Mouse (Mus musculus): ENCODE measurements around the gene Tecta. TPM values are rescaled to one million over a fixed set of nuclear protein-coding genes. Genes with fewer than 3 reads are reported as not detected.

Tecta gene
- polyA plus RNA-seq (2012; ENCODE audit: insufficient read depth, insufficient read length, low replicate concordance, missing spikeins), result not detected in 2 replicates

GRCm38 (mm10) chr9:42399829-42400228 lies at the start of gene Tecta:
Tecta (minus strand) TSS chr9:42399929.
- no peak within 1 kb of the TSS for H3K4me3 ChIP-seq (ENCODE audit: insufficient read depth, low read depth, low read length)
- no peaks in the 10 kb centered on the region for H3K4me1 ChIP-seq (ENCODE audit: control insufficient read depth, insufficient read depth, low read length)
- H3K27ac ChIP-seq (ENCODE audit: insufficient read depth, low read depth, low read length), result no peak within 1 kb of the TSS
- no peak for TF ChIP-seq POLR2A (IDR thresholded peaks at IDR 0.05; ENCODE audit: insufficient read depth, low read depth, low read length)
- TF ChIP-seq CTCF (IDR thresholded peaks at IDR 0.05; ENCODE audit: insufficient read depth, low read depth, low read length), result no peak
- 58% methylated on average over 6 of the region's 6 CpGs for WGBS

GRCm38 (mm10) chr9:42449043-42449442 lies 49.3 kb upstream of the Tecta start:
- TF ChIP-seq CTCF (IDR thresholded peaks at IDR 0.05; ENCODE audit: insufficient read depth, low read depth, low read length), result no peak
- TF ChIP-seq POLR2A (IDR thresholded peaks at IDR 0.05; ENCODE audit: insufficient read depth, low read depth, low read length), result no peak
- Histone ChIP-seq H3K4me3 (ENCODE audit: insufficient read depth, low read depth, low read length) (no peak overlapping the region), H3K27ac (ENCODE audit: insufficient read depth, low read depth, low read length) (no peak overlapping the region), H3K4me1 (ENCODE audit: control insufficient read depth, insufficient read depth, low read length) (no peaks in the 10 kb centered on the region)
- 85% methylated on average over 6 of the region's 6 CpGs for WGBS

- 86% methylated on average over 8 of the region's 8 CpGs for WGBS
- Histone ChIP-seq H3K4me1 (ENCODE audit: control insufficient read depth, insufficient read depth, low read length) (no peaks in the 10 kb centered on the region), H3K4me3 (ENCODE audit: insufficient read depth, low read depth, low read length) (no peak overlapping the region), H3K27ac (ENCODE audit: insufficient read depth, low read depth, low read length) (no peak overlapping the region)
- no peak for TF ChIP-seq CTCF (IDR thresholded peaks at IDR 0.05; ENCODE audit: insufficient read depth, low read depth, low read length)
- no peak for TF ChIP-seq POLR2A (IDR thresholded peaks at IDR 0.05; ENCODE audit: insufficient read depth, low read depth, low read length)
Measured at GRCm38 (mm10) chr9:42442100-42442499, 42.4 kb upstream of the Tecta start.

- no peak for TF ChIP-seq CTCF (IDR thresholded peaks at IDR 0.05; ENCODE audit: insufficient read depth, low read depth, low read length)
- no peak for TF ChIP-seq POLR2A (IDR thresholded peaks at IDR 0.05; ENCODE audit: insufficient read depth, low read depth, low read length)
- Histone ChIP-seq H3K27ac (ENCODE audit: insufficient read depth, low read depth, low read length) (no peak overlapping the region), H3K4me3 (ENCODE audit: insufficient read depth, low read depth, low read length) (no peak overlapping the region), H3K4me1 (ENCODE audit: control insufficient read depth, insufficient read depth, low read length) (no peaks in the 10 kb centered on the region)
- 96% methylated on average over 2 of the region's 2 CpGs for WGBS
Measured at GRCm38 (mm10) chr9:42441234-42441633, 41.5 kb upstream of the Tecta start.

- 70% methylated on average over 4 of the region's 4 CpGs for WGBS
- no peak overlapping the region for H3K27ac ChIP-seq (ENCODE audit: insufficient read depth, low read depth, low read length)
- TF ChIP-seq CTCF (IDR thresholded peaks at IDR 0.05; ENCODE audit: insufficient read depth, low read depth, low read length), result no peak
- TF ChIP-seq POLR2A (IDR thresholded peaks at IDR 0.05; ENCODE audit: insufficient read depth, low read depth, low read length), result no peak
Measured at GRCm38 (mm10) chr9:42439446-42439845, 39.7 kb upstream of the Tecta start.

GRCm38 (mm10) chr9:42432155-42432554 lies 32.4 kb upstream of the Tecta start:
- Histone ChIP-seq H3K4me1 (ENCODE audit: control insufficient read depth, insufficient read depth, low read length) (no peaks in the 10 kb centered on the region), H3K27ac (ENCODE audit: insufficient read depth, low read depth, low read length) (no peak overlapping the region), H3K4me3 (ENCODE audit: insufficient read depth, low read depth, low read length) (no peak overlapping the region)
- no peak for TF ChIP-seq POLR2A (IDR thresholded peaks at IDR 0.05; ENCODE audit: insufficient read depth, low read depth, low read length)
- no peak for TF ChIP-seq CTCF (IDR thresholded peaks at IDR 0.05; ENCODE audit: insufficient read depth, low read depth, low read length)
- WGBS, result 97% methylated on average over 2 of the region's 2 CpGs

More at GRCm38 (mm10) chr9:42439446-42439845, 39.7 kb upstream of the Tecta start:
- H3K4me3 ChIP-seq (ENCODE audit: insufficient read depth, low read depth, low read length), result no peak overlapping the region
- H3K4me1 ChIP-seq (ENCODE audit: control insufficient read depth, insufficient read depth, low read length), result no peaks in the 10 kb centered on the region

GRCm38 (mm10) chr9:42431606-42432005 lies 31.9 kb upstream of the Tecta start:
- Histone ChIP-seq H3K27ac (ENCODE audit: insufficient read depth, low read depth, low read length) (no peak overlapping the region), H3K4me1 (ENCODE audit: control insufficient read depth, insufficient read depth, low read length) (no peaks in the 10 kb centered on the region), H3K4me3 (ENCODE audit: insufficient read depth, low read depth, low read length) (no peak overlapping the region)
- 78% methylated on average over 2 of the region's 2 CpGs for WGBS
- TF ChIP-seq POLR2A (IDR thresholded peaks at IDR 0.05; ENCODE audit: insufficient read depth, low read depth, low read length), result no peak
- no peak for TF ChIP-seq CTCF (IDR thresholded peaks at IDR 0.05; ENCODE audit: insufficient read depth, low read depth, low read length)

- Histone ChIP-seq H3K4me3 (ENCODE audit: insufficient read depth, low read depth, low read length) (no peak overlapping the region), H3K27ac (ENCODE audit: insufficient read depth, low read depth, low read length) (no peak overlapping the region), H3K4me1 (ENCODE audit: control insufficient read depth, insufficient read depth, low read length) (no peaks in the 10 kb centered on the region)
- no peak for TF ChIP-seq POLR2A (IDR thresholded peaks at IDR 0.05; ENCODE audit: insufficient read depth, low read depth, low read length)
- no peak for TF ChIP-seq CTCF (IDR thresholded peaks at IDR 0.05; ENCODE audit: insufficient read depth, low read depth, low read length)
- 83% methylated on average over 12 of the region's 12 CpGs for WGBS
Measured at GRCm38 (mm10) chr9:42428060-42428924, 28.6 kb upstream of the Tecta start.

GRCm38 (mm10) chr9:42426661-42427358 lies 27.1 kb upstream of the Tecta start:
- TF ChIP-seq CTCF (IDR thresholded peaks at IDR 0.05; ENCODE audit: insufficient read depth, low read depth, low read length) (no peak), POLR2A (IDR thresholded peaks at IDR 0.05; ENCODE audit: insufficient read depth, low read depth, low read length) (no peak)
- H3K27ac ChIP-seq (ENCODE audit: insufficient read depth, low read depth, low read length), result no peak overlapping the region
- 65% methylated on average over 10 of the region's 10 CpGs for WGBS
- no peak overlapping the region for H3K4me3 ChIP-seq (ENCODE audit: insufficient read depth, low read depth, low read length)
- H3K4me1 ChIP-seq (ENCODE audit: control insufficient read depth, insufficient read depth, low read length), result no peaks in the 10 kb centered on the region

Measured in olfactory bulb, adult 2 months (tissue).